Mouse (Mus musculus): ENCODE results near the gene Nxpe4. TPM values are rescaled to one million over a fixed set of nuclear protein-coding genes. Genes with fewer than 3 reads are reported as not detected.

Gene Nxpe4
- total and polyA plus RNA-seq, 3 experiments, result 9.2 to 14.9 TPM; not detected in 1

DNA sequence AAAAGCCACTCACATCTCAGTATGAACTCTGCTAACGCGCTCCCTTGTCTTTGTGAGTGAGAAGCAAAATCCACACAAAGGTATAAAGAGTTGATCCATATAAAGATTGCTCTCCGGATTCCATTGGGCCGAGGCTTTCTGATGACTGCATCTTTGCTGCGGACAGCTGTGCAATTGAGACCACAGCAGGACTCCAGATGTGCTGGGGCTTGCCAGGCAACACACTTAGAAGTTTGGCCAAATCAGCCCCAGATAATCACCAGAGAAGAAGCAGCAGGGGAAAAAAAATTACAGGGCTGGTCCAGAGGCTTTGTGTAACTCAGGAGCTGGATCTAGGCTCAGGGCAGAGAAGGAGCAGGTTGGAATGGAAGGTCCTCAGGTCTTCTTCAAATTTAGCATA lies 85.5 kb downstream of the Nxpe4 start:
- Histone ChIP-seq H3K36me3 (ENCODE audit: control insufficient read depth in 1 of 2, insufficient read depth in 2 of 2, low read length in 2 of 2) (no peaks in the 10 kb centered on the region), H3K27ac (ENCODE audit: control insufficient read depth, low read depth, low read length) (no peak overlapping the region), H3K4me1 (ENCODE audit: control insufficient read depth in 1 of 2, insufficient read depth in 2 of 2, low read length in 2 of 2) (no peaks in the 10 kb centered on the region), H3K9ac (ENCODE audit: control insufficient read depth, low read depth, low read length, poor library complexity, severe bottlenecking) (no peak overlapping the region), H3K79me2 (ENCODE audit: control insufficient read depth, insufficient read depth, low read length, poor library complexity) (no peaks in the 10 kb centered on the region), H3K4me3 (ENCODE audit: control insufficient read depth in 1 of 2, insufficient read depth in 1 of 2, low read depth in 2 of 2, low read length in 2 of 2) (no peak overlapping the region), H3K9me3 (replicated peaks; ENCODE audit: insufficient read depth, low read length) (no peaks in the 10 kb centered on the region), H3K27me3 (ENCODE audit: control insufficient read depth in 1 of 2, insufficient read depth in 2 of 2, low read length in 2 of 2) (no peaks in the 10 kb centered on the region; a peak in 1 of 4 replicates)
- no peak for DNase-seq (ENCODE audit: low read depth, low spot score)
- TF ChIP-seq EP300 (IDR thresholded peaks at IDR 0.05; ENCODE audit: low read depth in 1 of 2, low read length in 2 of 2), result no peak

DNA sequence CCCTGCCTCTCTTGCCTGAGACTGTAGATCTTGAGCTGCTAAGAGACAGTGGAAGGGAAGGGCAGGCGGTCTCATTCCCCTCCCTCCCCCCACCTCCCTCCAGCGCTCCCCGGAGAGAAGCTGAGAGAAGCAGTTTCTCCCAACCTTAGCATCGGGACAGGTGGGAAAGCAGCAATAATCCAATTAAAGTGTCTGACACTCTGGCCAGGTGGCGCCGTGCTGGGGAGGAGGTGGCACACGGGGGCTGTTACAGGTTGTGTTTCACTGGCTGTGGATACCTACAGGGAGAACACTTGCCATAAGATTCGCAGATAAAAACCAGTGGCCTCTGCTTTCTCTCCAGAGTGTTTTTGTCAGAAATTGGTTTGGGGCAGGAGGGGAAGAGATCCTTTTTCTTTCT lies 90.4 kb downstream of the Nxpe4 start:
- no peaks in the 10 kb centered on the region; a peak in 1 of 4 replicates for H3K27me3 ChIP-seq (ENCODE audit: control insufficient read depth in 1 of 2, insufficient read depth in 2 of 2, low read length in 2 of 2)
- no peak overlapping the region for H3K27ac ChIP-seq (ENCODE audit: control insufficient read depth, low read depth, low read length)
- no peaks in the 10 kb centered on the region for H3K9me3 ChIP-seq (replicated peaks; ENCODE audit: insufficient read depth, low read length)
- no peaks in the 10 kb centered on the region for H3K79me2 ChIP-seq (ENCODE audit: control insufficient read depth, insufficient read depth, low read length, poor library complexity)
- no peaks in the 10 kb centered on the region for H3K4me1 ChIP-seq (ENCODE audit: control insufficient read depth in 1 of 2, insufficient read depth in 2 of 2, low read length in 2 of 2)
- H3K9ac ChIP-seq (ENCODE audit: control insufficient read depth, low read depth, low read length, poor library complexity, severe bottlenecking), result no peak overlapping the region
- H3K4me3 ChIP-seq (ENCODE audit: control insufficient read depth in 1 of 2, insufficient read depth in 1 of 2, low read depth in 2 of 2, low read length in 2 of 2), result no peak overlapping the region
- no peaks in the 10 kb centered on the region for H3K36me3 ChIP-seq (ENCODE audit: control insufficient read depth in 1 of 2, insufficient read depth in 2 of 2, low read length in 2 of 2)
- no peak for TF ChIP-seq BHLHE40 (IDR thresholded peaks at IDR 0.05; ENCODE audit: borderline replicate concordance, low read depth, low read length)
- DNase-seq (ENCODE audit: low read depth, low spot score), result no peak

DNA sequence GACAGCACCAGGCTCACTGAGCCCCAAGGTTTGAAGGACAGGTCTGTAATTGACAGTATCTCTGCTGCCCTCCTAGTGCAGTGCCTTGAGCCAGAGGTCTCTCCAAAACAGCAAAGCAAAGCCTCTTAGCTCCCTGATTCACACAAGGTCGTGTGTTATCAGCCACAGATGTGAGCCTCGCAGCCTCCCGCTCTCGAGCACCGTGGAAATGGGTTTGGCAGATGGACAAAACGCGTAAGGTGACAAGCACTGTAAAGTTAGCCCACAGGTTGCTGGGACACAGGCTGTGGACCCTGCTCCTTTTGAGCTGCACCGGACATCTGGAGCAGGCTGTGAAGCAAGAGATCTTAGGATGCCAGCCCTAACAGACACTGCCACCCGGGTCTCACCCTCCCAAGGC lies 95.2 kb downstream of the Nxpe4 start:
- no peak for TF ChIP-seq NELFE (IDR thresholded peaks at IDR 0.05; ENCODE audit: low read depth, low read length)
- TF ChIP-seq UBTF (IDR thresholded peaks at IDR 0.05; ENCODE audit: borderline replicate concordance, insufficient read depth, low read depth, low read length), result no peak
- no peak for TF ChIP-seq ELF1 (IDR thresholded peaks at IDR 0.05; ENCODE audit: low read depth, low read length)
- TF ChIP-seq MEF2A (IDR thresholded peaks at IDR 0.05; ENCODE audit: extremely low read depth, insufficient replicate concordance, low read depth, low read length, poor library complexity, severe bottlenecking), result no peak
- TF ChIP-seq CHD2 (IDR thresholded peaks at IDR 0.05; ENCODE audit: low read length), result no peak
- TF ChIP-seq EP300 (IDR thresholded peaks at IDR 0.05; ENCODE audit: low read depth in 1 of 2, low read length in 2 of 2), result no peak
- TF ChIP-seq SIN3A (IDR thresholded peaks at IDR 0.05; ENCODE audit: low read length), result no peak
- TF ChIP-seq RCOR1 (IDR thresholded peaks at IDR 0.05; ENCODE audit: low read depth, low read length), result no peak
- TF ChIP-seq JUND (IDR thresholded peaks at IDR 0.05; ENCODE audit: low read depth, low read length), result no peak
- TF ChIP-seq MAZ (IDR thresholded peaks at IDR 0.05; ENCODE audit: low read depth, low read length), result no peak
- TF ChIP-seq BHLHE40 (IDR thresholded peaks at IDR 0.05; ENCODE audit: borderline replicate concordance, low read depth, low read length), result no peak
- no peak for TF ChIP-seq TBP (IDR thresholded peaks at IDR 0.05; ENCODE audit: low read depth, low read length)
- no peak for TF ChIP-seq MAFK (IDR thresholded peaks at IDR 0.05; ENCODE audit: borderline replicate concordance, low read depth, low read length)
- H3K9me3 ChIP-seq (replicated peaks; ENCODE audit: insufficient read depth, low read length), result no peaks in the 10 kb centered on the region
- no peak for DNase-seq (ENCODE audit: low read depth, low spot score)

More for the DNA sequence above, 95.2 kb downstream of the Nxpe4 start:
- H3K27me3 ChIP-seq (ENCODE audit: control insufficient read depth in 1 of 2, insufficient read depth in 2 of 2, low read length in 2 of 2), result no peaks in the 10 kb centered on the region
- no peak overlapping the region for H3K4me3 ChIP-seq (ENCODE audit: control insufficient read depth in 1 of 2, insufficient read depth in 1 of 2, low read depth in 2 of 2, low read length in 2 of 2)
- H3K79me2 ChIP-seq (ENCODE audit: control insufficient read depth, insufficient read depth, low read length, poor library complexity), result no peaks in the 10 kb centered on the region
- no peaks in the 10 kb centered on the region for H3K4me1 ChIP-seq (ENCODE audit: control insufficient read depth in 1 of 2, insufficient read depth in 2 of 2, low read length in 2 of 2)
- no peak overlapping the region for H3K27ac ChIP-seq (ENCODE audit: control insufficient read depth, low read depth, low read length)
- H3K36me3 ChIP-seq (ENCODE audit: control insufficient read depth in 1 of 2, insufficient read depth in 2 of 2, low read length in 2 of 2), result no peaks in the 10 kb centered on the region
- no peak overlapping the region for H3K9ac ChIP-seq (ENCODE audit: control insufficient read depth, low read depth, low read length, poor library complexity, severe bottlenecking)
